Mouse (Mus musculus) liver, adult 2 months (tissue): ENCODE measurements around the gene Npepl1. TPM values are rescaled to one million over a fixed set of nuclear protein-coding genes. Genes with fewer than 3 reads are reported as not detected.

ENCODE experiments used
- DNase-seq: peaks from one replicate; pipeline ENCODE4 v3.0.0-alpha.2; 2011; ENCODE audit warnings: low read depth, low spot score; ENCODE audit errors: extremely low read depth
- H3K27ac ChIP-seq: fragments of 200-500 bp; replicated peaks from 2 replicates; pipeline ENCODE4 v1.5.1; 2012; ENCODE audit warnings: low read depth, mild to moderate bottlenecking, control low read depth, inconsistent platforms, low read length; ENCODE audit not compliant: insufficient read depth
- H3K27me3 ChIP-seq: fragments of 200-500 bp; 2 replicates; pipeline ENCODE4 v1.6.1; 2012; ENCODE audit warnings: mild to moderate bottlenecking, moderate library complexity, low read length, inconsistent platforms; ENCODE audit not compliant: control insufficient read depth, insufficient read depth
- H3K36me3 ChIP-seq: fragments of 200-500 bp; 2 replicates; pipeline ENCODE4 v1.6.1; 2012; ENCODE audit warnings: low read length, inconsistent platforms; ENCODE audit not compliant: control insufficient read depth, insufficient read depth
- H3K4me1 ChIP-seq: fragments of 200-500 bp; 2 replicates; pipeline ENCODE4 v1.6.1; 2011; ENCODE audit warnings: low read length; ENCODE audit not compliant: control insufficient read depth, insufficient read depth
- H3K4me3 ChIP-seq: fragments of 200-500 bp; 2 replicates; pipeline ENCODE4 v1.5.1; 2011; ENCODE audit warnings: low read depth, mild to moderate bottlenecking, control low read depth, low read length, moderate library complexity; ENCODE audit not compliant: insufficient read depth
- H3K79me2 ChIP-seq: fragments of 200-500 bp; 2 replicates; pipeline ENCODE4 v1.6.1; 2012; ENCODE audit warnings: inconsistent platforms, mild to moderate bottlenecking, low read length, moderate library complexity; ENCODE audit not compliant: control insufficient read depth, insufficient read depth
- H3K9ac ChIP-seq: fragments of 200-500 bp; 2 replicates; pipeline ENCODE4 v1.6.1; 2012; ENCODE audit warnings: low read depth, mild to moderate bottlenecking, control low read depth, inconsistent platforms, low read length
- CTCF ChIP-seq: fragments of 200-500 bp; IDR thresholded peaks from 2 replicates; pipeline ENCODE4 v1.5.1; 2011; ENCODE audit warnings: low read depth, low read length, control low read depth
- POLR2A ChIP-seq: fragments of 200-500 bp; IDR thresholded peaks from 2 replicates; pipeline ENCODE4 v1.6.1; 2011; ENCODE audit warnings: low read length, control low read depth; ENCODE audit not compliant: insufficient read depth; ENCODE audit errors: extremely low read depth
- WGBS: fragments of 180-500 bp; shearing (Covaris S2); methylation state at CpG from one replicate; pipeline ENCODE4 v1.1.7; 2018; 5-methylcytosine and 5-hydroxymethylcytosine counted together
- polyA plus RNA-seq: library from polyadenylated mRNA; depleted of rRNA; stranded (reverse); fragments of >200 nt; gene quantifications from 2 replicates; pipeline ENCODE4 v1.2.3, GENCODE M21; 2012; rRNA removed
- total RNA-seq: library from RNA; depleted of rRNA; stranded (reverse); fragments of >200 nt; gene quantifications from 2 replicates; pipeline ENCODE4 v1.2.3, GENCODE M21; 2014; rRNA removed

Gene Npepl1
- total RNA-seq (39.7 and 43.4 TPM in 2 replicates), polyA plus RNA-seq (70.6 and 81.0 TPM in 2 replicates)

DNA sequence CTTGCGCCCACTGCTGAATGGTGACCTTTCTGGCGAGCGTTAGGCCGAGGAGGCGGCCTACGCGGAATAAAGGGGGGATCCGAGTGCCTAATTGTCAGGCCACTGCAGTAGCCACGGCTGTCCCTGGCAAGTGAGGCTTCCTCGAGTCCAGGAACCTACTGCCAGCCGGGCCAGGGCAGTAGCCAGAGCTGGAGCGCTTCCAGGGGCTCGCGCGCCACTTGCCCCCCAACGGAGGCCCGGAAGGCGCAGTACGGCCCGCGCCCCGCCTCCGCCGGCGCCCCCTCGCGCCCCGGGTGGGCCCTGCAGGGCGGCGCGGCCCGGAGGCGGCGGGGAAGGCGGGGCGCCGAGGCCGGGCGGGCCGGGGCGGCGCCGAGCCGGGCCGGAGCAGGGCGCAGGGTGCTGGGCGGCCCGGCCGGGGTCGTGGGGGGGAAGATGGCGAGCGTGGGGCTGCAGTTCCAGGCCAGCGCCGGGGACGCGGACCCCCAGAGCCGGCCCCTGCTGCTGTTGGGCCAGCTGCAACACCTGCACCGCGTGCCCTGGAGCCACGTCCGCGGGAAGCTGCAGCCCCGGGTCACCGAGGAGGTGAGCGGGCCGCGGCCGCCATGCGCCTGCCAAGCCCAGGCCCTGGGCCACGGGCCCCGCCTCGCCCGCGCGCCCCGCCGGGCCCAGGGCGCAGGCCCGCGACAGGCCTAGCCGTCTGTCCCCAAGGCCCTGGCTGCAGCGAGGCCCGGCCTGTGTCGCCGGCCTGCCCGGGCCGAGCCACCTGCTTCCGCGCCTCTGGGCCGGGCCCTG is at the start of gene Npepl1:
Npepl1 (plus strand) TSS at position 359 of the 792 bp plus-strand sequence.
- peaks cover 3% of the 10 kb centered on the region; the same call in 1 of the 2 replicates for H3K79me2 ChIP-seq
- peak within 1 kb of the TSS; percentile 96 for H3K4me3 ChIP-seq
- H3K9ac ChIP-seq = peak within 1 kb of the TSS; percentile 85
- no peaks in the 10 kb centered on the region for H3K27me3 ChIP-seq
- peak within 1 kb of the TSS; percentile 78 for H3K27ac ChIP-seq
- H3K4me1 ChIP-seq = peaks cover 2% of the 10 kb centered on the region; the same call in 1 of the 2 replicates
- H3K36me3 ChIP-seq = peaks cover 2% of the 10 kb centered on the region; the same call in 1 of the 2 replicates
- TF ChIP-seq CTCF (peak; percentile 39), POLR2A (0 out of 2 replicates have a peak, but pooled peaks have one; percentile 13)
- DNase-seq = peak; percentile 55
- 1% methylated on average over 89 of the region's 90 CpGs for WGBS

DNA sequence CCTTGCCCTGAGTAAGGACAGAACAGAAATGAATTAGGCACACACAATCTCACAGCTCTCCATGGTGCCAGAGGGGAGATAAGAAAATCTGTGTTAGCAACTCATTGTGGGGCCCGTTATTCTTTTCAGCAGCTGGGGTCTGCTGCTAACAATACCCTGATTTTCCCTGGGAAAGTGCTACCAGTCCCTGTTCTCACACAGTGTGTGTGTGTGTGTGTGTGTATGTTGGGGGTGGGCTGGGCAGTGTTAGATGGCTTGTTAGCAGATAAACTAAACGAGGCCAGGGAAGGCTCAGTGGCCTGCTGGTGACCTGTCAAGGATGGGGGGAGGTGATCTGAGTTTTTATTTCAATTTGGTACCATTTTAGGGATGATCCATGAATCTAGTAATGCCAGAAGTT is 48.9 kb upstream of the Npepl1 start:
- H3K79me2 ChIP-seq = no peaks in the 10 kb centered on the region
- no peak overlapping the region for H3K4me3 ChIP-seq
- 31% methylated on average over 2 of the region's 2 CpGs for WGBS
- no peak for DNase-seq
- H3K27me3 ChIP-seq = no peaks in the 10 kb centered on the region
- no peaks in the 10 kb centered on the region for H3K4me1 ChIP-seq
- no peaks in the 10 kb centered on the region for H3K36me3 ChIP-seq
- H3K27ac ChIP-seq = no peak overlapping the region
- TF ChIP-seq POLR2A (no peak), CTCF (no peak)
- no peak overlapping the region for H3K9ac ChIP-seq

DNA sequence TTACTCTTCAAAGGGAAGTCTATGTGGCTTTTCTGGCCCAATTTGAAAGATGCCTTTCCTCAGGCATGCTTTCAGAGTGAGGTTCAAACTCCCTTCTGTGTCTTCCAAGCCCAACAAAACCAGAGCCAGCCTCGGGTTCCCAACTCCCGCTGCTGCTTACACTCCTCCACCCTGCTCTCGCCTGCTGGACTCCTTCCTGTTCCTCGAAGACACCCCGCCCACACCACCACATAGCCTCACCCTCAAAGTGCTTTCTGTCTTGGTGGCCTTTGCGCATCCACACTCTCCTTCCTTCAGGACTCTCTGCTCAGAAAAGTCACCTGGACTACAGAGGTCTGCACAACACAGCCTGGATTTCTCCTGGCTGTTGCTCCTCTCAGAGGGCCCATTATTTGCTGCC is 47.1 kb upstream of the Npepl1 start:
- Histone ChIP-seq H3K4me3 (no peak overlapping the region), H3K27ac (no peak overlapping the region), H3K27me3 (no peaks in the 10 kb centered on the region), H3K36me3 (no peaks in the 10 kb centered on the region), H3K79me2 (no peaks in the 10 kb centered on the region), H3K9ac (no peak overlapping the region), H3K4me1 (0 out of 2 replicates have a peak, but pooled peaks cover 2% of the 10 kb centered on the region)
- DNase-seq = no peak
- no peak for TF ChIP-seq CTCF
- no peak for TF ChIP-seq POLR2A
- 77% methylated on average over 6 of the region's 6 CpGs for WGBS

DNA sequence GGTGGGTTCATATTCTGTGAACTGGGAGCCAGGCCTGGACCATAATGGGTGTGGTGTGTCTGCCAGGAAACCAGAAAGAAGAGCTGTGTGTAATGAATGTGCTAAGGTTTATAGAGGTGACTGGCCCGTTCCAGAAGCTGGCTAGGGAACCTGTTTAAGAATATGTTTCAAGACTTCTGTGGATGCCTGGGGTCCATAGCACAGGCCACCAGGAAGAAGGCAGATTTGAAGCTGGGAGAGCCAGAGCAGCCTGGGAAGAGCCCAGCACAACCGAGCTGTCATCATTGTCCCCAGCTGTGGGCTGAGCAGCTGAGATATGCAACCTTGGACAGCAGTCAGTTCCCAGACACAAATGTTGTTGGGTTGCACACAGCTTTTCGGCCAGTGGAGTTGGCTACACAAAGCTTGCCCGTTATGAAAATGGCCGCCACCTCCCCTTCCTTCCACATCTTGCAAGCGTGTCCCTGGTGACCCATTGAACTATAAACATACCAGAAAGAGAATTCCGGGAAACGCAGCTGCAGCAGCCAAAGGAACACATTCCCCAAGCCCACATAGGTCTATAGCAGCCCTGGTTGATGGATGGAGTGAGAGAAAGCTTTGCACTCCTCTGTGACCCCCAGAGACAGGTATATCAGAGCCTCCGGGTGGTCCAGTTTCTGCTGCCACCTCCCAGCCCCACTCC is 46.5 kb upstream of the Npepl1 start:
- no peaks in the 10 kb centered on the region for H3K36me3 ChIP-seq
- TF ChIP-seq CTCF = no peak
- TF ChIP-seq POLR2A = no peak
- no peak overlapping the region for H3K9ac ChIP-seq
- 63% methylated on average over 9 of the region's 9 CpGs for WGBS
- 0 out of 2 replicates have a peak, but pooled peaks cover 3% of the 10 kb centered on the region for H3K4me1 ChIP-seq
- no peaks in the 10 kb centered on the region for H3K27me3 ChIP-seq
- no peak for DNase-seq
- no peaks in the 10 kb centered on the region for H3K79me2 ChIP-seq
- H3K27ac ChIP-seq = no peak overlapping the region
- no peak overlapping the region for H3K4me3 ChIP-seq

- H3K36me3 ChIP-seq = no peaks in the 10 kb centered on the region
- 75% methylated on average over 6 of the region's 6 CpGs for WGBS
- DNase-seq = peak; percentile 54
- no peak overlapping the region for H3K9ac ChIP-seq
- 0 out of 2 replicates have a peak, but pooled peaks cover 3% of the 10 kb centered on the region for H3K4me1 ChIP-seq
- no peak overlapping the region for H3K4me3 ChIP-seq
- no peaks in the 10 kb centered on the region for H3K27me3 ChIP-seq
- no peak for TF ChIP-seq POLR2A
- TF ChIP-seq CTCF = no peak
- no peaks in the 10 kb centered on the region for H3K79me2 ChIP-seq
- H3K27ac ChIP-seq = no peak overlapping the region
These were observed 42.2 kb upstream of the Npepl1 start for GRCm38 (mm10) chr2:174067793-174068419.
